Mouse (Mus musculus) layer of hippocampus, adult 11-12 months (tissue): ENCODE results near the gene Ppp2r2c.
A peak's percentile ranks its signal among the peaks of the same experiment; 100 is the strongest.

Source experiments
- DNase-seq: peaks from one replicate; pipeline ENCODE4 v3.0.0; 2022; ENCODE audit warnings: low spot score

Gene Ppp2r2c

GRCm38 (mm10) chr5:36868266-36869090, at the start of gene Ppp2r2c:
TSS of gene Ppp2r2c (plus strand) at chr5:36868513.
- peak; percentile 57 for DNase-seq

- DNase-seq = no peak
Observed at GRCm38 (mm10) chr5:36819742-36820141, 48.6 kb upstream of the Ppp2r2c start.

GRCm38 (mm10) chr5:36820142-36820541, 48.2 kb upstream of the Ppp2r2c start:
- peak; percentile 71 for DNase-seq

GRCm38 (mm10) chr5:36822907-36823306, 45.4 kb upstream of the Ppp2r2c start:
- DNase-seq = no peak

GRCm38 (mm10) chr5:36829098-36829497, 39.2 kb upstream of the Ppp2r2c start:
- no peak for DNase-seq

GRCm38 (mm10) chr5:36829913-36830879, 38.1 kb upstream of the Ppp2r2c start, which contains the start of gene Man2b2:
TSS of gene Man2b2 (minus strand) at chr5:36830653.
- peak; percentile 94 for DNase-seq

GRCm38 (mm10) chr5:36831272-36831671, 37.0 kb upstream of the Ppp2r2c start:
- peak; percentile 53 for DNase-seq

GRCm38 (mm10) chr5:36835933-36836332, 32.4 kb upstream of the Ppp2r2c start:
- peak; percentile 81 for DNase-seq

- no peak for DNase-seq
Observed at GRCm38 (mm10) chr5:36839032-36839431, 29.3 kb upstream of the Ppp2r2c start.

- no peak for DNase-seq
Observed at GRCm38 (mm10) chr5:36839602-36840001, 28.7 kb upstream of the Ppp2r2c start.

GRCm38 (mm10) chr5:36840092-36840491, 28.2 kb upstream of the Ppp2r2c start:
- no peak for DNase-seq

- no peak for DNase-seq
Observed at GRCm38 (mm10) chr5:36841701-36842100, 26.6 kb upstream of the Ppp2r2c start.

GRCm38 (mm10) chr5:36844490-36844889, 23.8 kb upstream of the Ppp2r2c start:
- no peak for DNase-seq

- DNase-seq = no peak
Observed at GRCm38 (mm10) chr5:36851572-36851971, 16.7 kb upstream of the Ppp2r2c start.

GRCm38 (mm10) chr5:36855180-36855579, 13.1 kb upstream of the Ppp2r2c start:
- DNase-seq = no peak

GRCm38 (mm10) chr5:36856529-36856928, 11.8 kb upstream of the Ppp2r2c start:
- DNase-seq = no peak

GRCm38 (mm10) chr5:36857546-36857945, 10.8 kb upstream of the Ppp2r2c start:
- no peak for DNase-seq

- no peak for DNase-seq
Observed at GRCm38 (mm10) chr5:36861084-36861483, 7.2 kb upstream of the Ppp2r2c start.

GRCm38 (mm10) chr5:36866701-36867250, 1.5 kb upstream of the Ppp2r2c start:
- no peak for DNase-seq

- no peak for DNase-seq
Observed at GRCm38 (mm10) chr5:36867561-36867960, 752 bp upstream of the Ppp2r2c start.

- no peak for DNase-seq
Observed at GRCm38 (mm10) chr5:36869186-36869577, 869 bp downstream of the Ppp2r2c start.

- DNase-seq = peak; percentile 69
Observed at GRCm38 (mm10) chr5:36869578-36870236, 1.4 kb downstream of the Ppp2r2c start.
